Mouse (Mus musculus) CD4-positive helper T cell, adult 2 months (primary cell): ENCODE measurements at regions not wholly inside any gene's neighbourhood (a gene's known extent, or its start where the extent isn't known, plus 50 kb on each side); places are given as distances from the start of the nearest gene placed in this dataset.

Source experiments
- DNase-seq: peaks from one replicate; pipeline ENCODE4 v3.0.0-alpha.2; 2012; ENCODE audit warnings: low read depth, missing footprints, low spot score

GRCm38 (mm10) chr8:11979056-11979455 lies 138.8 kb downstream of the Tex29 start:
- DNase-seq, result no peak

GRCm38 (mm10) chr8:11981458-11981857 lies 141.2 kb downstream of the Tex29 start:
- peak; percentile 20 for DNase-seq

- no peak for DNase-seq
These were observed 149.8 kb downstream of the Tex29 start for GRCm38 (mm10) chr8:11990024-11990423.

GRCm38 (mm10) chr8:11999736-12000458 lies 159.6 kb downstream of the Tex29 start:
- DNase-seq, result no peak

GRCm38 (mm10) chr8:12000459-12000789 lies 160.2 kb downstream of the Tex29 start:
- no peak for DNase-seq

- DNase-seq, result no peak
These were observed 164.0 kb downstream of the Tex29 start for GRCm38 (mm10) chr8:12004241-12004640.

- DNase-seq, result no peak
These were observed 172.5 kb downstream of the Tex29 start for GRCm38 (mm10) chr8:12012769-12013168.

GRCm38 (mm10) chr8:12017750-12018149 lies 177.5 kb downstream of the Tex29 start:
- DNase-seq, result no peak

GRCm38 (mm10) chr8:12019272-12019671 lies 179.0 kb downstream of the Tex29 start:
- no peak for DNase-seq

GRCm38 (mm10) chr8:12023669-12024390 lies 183.6 kb downstream of the Tex29 start:
- no peak for DNase-seq

- DNase-seq, result no peak
These were observed 190.3 kb downstream of the Tex29 start for GRCm38 (mm10) chr8:12030363-12031116.

- DNase-seq, result no peak
These were observed 191.5 kb downstream of the Tex29 start for GRCm38 (mm10) chr8:12031796-12032195.

GRCm38 (mm10) chr8:12032386-12032785 lies 192.1 kb downstream of the Tex29 start:
- DNase-seq, result no peak

- DNase-seq, result no peak
These were observed 196.1 kb downstream of the Tex29 start for GRCm38 (mm10) chr8:12036349-12036748.

GRCm38 (mm10) chr8:12040924-12041323 lies 200.7 kb downstream of the Tex29 start:
- no peak for DNase-seq

- DNase-seq, result no peak
These were observed 201.4 kb downstream of the Tex29 start for GRCm38 (mm10) chr8:12041662-12042061.

GRCm38 (mm10) chr8:12050841-12051240 lies 210.6 kb downstream of the Tex29 start:
- no peak for DNase-seq

- no peak for DNase-seq
These were observed 211.1 kb downstream of the Tex29 start for GRCm38 (mm10) chr8:12051357-12051756.

- no peak for DNase-seq
These were observed 215.7 kb downstream of the Tex29 start for GRCm38 (mm10) chr8:12055931-12056330.

- no peak for DNase-seq
These were observed 217.4 kb upstream of the A230072I06Rik start for GRCm38 (mm10) chr8:12061237-12061636.

- no peak for DNase-seq
These were observed 215.9 kb upstream of the A230072I06Rik start for GRCm38 (mm10) chr8:12062710-12063109.

- no peak for DNase-seq
These were observed 214.0 kb upstream of the A230072I06Rik start for GRCm38 (mm10) chr8:12064664-12065063.
